Mouse (Mus musculus) C2C12 (cell line): ENCODE results near the gene Spock3.

Experiments
- CTCF ChIP-seq: IDR thresholded peaks from one replicate; pipeline ENCODE4 v1.5.1; 2011; ENCODE audit not compliant: control insufficient read depth, insufficient read depth, insufficient read length
- FOSL1 ChIP-seq: IDR thresholded peaks from one replicate; pipeline ENCODE4 v1.8.0; 2011; ENCODE audit warnings: mild to moderate bottlenecking, low read length; ENCODE audit not compliant: poor library complexity, insufficient read depth, severe bottlenecking
- MAX ChIP-seq: IDR thresholded peaks from one replicate; pipeline ENCODE4 v1.6.1; 2011; ENCODE audit warnings: mild to moderate bottlenecking, control low read depth
- MYOD1 ChIP-seq: IDR thresholded peaks from one replicate; pipeline ENCODE4 v1.6.1; 2011; ENCODE audit warnings: low read depth; ENCODE audit not compliant: control insufficient read depth, insufficient read length
- MYOG ChIP-seq: IDR thresholded peaks from one replicate; pipeline ENCODE4 v1.6.1; 2011; ENCODE audit not compliant: control insufficient read depth, insufficient read length; ENCODE audit errors: extremely low read depth
- USF1 ChIP-seq: IDR thresholded peaks from one replicate; pipeline ENCODE4 v1.6.1; 2011; ENCODE audit warnings: low read depth, mild to moderate bottlenecking, control low read depth, moderate library complexity

GRCm38 (mm10) chr8:63181272-63181671, 230.5 kb downstream of the Spock3 start:
- TF ChIP-seq CTCF (no peak), FOSL1 (no peak), MAX (no peak), USF1 (no peak), MYOG (no peak), MYOD1 (no peak)
